Mouse (Mus musculus): ENCODE measurements around the gene Lactb. TPM values are rescaled to one million over a fixed set of nuclear protein-coding genes. Genes with fewer than 3 reads are reported as not detected.

Lactb gene
- polyA plus RNA-seq, 1 experiment from 2014 or later = 13.3 TPM

GRCm38 (mm10) chr9:67001050-67001449 is 25.8 kb upstream of the Lactb start:
- Histone ChIP-seq H3K27ac (ENCODE audit: low read depth) (no peak overlapping the region), H3K4me3 (ENCODE audit: low read depth, low read length) (no peak overlapping the region), H3K36me3 (replicated peaks; ENCODE audit: insufficient read depth, low read length) (no peaks in the 10 kb centered on the region), H3K9me3 (ENCODE audit: low read length) (no peaks in the 10 kb centered on the region), H3K27me3 (ENCODE audit: insufficient read depth, low read length) (no peaks in the 10 kb centered on the region), H3K9ac (replicated peaks) (no peak overlapping the region), H3K4me2 (ENCODE audit: low read depth, low read length) (no peak overlapping the region), H3K4me1 (ENCODE audit: insufficient read depth) (peaks cover 3% of the 10 kb centered on the region; the same call in 1 of the 2 replicates)
- ATAC-seq (peak; percentile 84), DNase-seq (peak; percentile 94)
- WGBS (ENCODE audit: insufficient replicate concordance) = 1% methylated on average over 6 of the region's 6 CpGs
- TF ChIP-seq CTCF (IDR thresholded peaks at IDR 0.05; ENCODE audit: low read depth) = peak; percentile 92
- no peak for TF ChIP-seq EP300 (IDR thresholded peaks at IDR 0.05; ENCODE audit: low read depth)

DNA sequence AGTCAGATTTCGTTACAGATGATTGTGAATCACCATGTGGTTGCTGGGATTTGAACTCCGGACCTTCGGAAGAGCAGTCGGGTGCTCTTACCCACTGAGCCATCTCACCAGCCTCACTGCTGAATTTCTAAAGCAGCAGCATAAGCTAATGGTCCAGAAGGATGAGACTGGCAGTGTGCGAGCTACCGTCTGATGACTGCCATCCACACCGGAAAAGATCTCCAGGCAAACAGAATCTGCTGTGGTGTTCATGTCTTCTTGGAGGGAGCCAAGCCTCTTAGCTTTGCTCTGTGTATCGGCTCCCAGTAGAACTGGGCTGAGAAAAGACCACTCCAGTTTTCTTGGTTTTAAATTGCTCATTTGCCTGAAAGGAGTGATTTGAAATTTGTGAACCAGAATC is 24.4 kb upstream of the Lactb start:
- no peaks in the 10 kb centered on the region for H3K9me3 ChIP-seq (ENCODE audit: low read length)
- peaks cover 3% of the 10 kb centered on the region; the same call in 1 of the 2 replicates for H3K4me1 ChIP-seq (ENCODE audit: insufficient read depth)

DNA sequence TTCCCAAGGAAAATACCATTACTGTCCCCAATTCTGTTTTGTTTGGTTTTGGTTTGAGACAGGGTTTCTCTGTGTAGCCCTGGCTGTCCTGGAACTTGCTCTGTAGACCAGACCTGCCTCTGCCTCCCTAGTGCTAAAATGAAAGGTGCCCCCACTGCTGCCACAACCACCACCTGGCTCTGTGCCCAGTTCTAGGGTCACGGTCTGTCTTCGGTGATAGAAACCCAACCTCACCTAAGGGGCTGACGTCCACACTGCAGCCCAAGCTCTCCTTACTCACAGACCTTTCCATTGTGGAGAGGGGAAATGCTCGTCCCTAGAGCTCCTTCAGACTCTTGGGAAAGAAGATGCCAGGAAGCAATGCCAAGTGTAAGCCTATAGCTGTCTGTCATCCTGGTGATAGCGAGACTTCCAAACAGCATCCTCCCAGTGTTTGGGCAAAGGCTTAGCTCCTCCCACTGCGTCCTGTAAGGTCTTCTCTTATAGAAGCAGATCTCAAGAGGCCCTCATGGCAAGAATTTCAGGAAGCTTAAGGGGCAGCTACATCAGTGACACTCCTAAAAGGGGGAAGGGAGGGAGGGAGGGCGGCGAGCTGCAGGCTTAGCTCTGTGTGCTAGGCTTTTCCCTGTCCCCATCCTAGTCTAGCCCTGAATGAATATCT is 16.6 kb upstream of the Lactb start:
- TF ChIP-seq CTCF (IDR thresholded peaks at IDR 0.05; ENCODE audit: low read depth) (no peak), EP300 (IDR thresholded peaks at IDR 0.05; ENCODE audit: low read depth) (no peak)
- Histone ChIP-seq H3K9me3 (ENCODE audit: low read length) (no peaks in the 10 kb centered on the region), H3K9ac (replicated peaks) (no peak overlapping the region; the same call in 1 of the 2 replicates), H3K4me3 (ENCODE audit: low read depth, low read length) (no peak overlapping the region), H3K4me2 (ENCODE audit: low read depth, low read length) (peak overlapping the region; percentile 24), H3K27ac (ENCODE audit: low read depth) (peak overlapping the region; percentile 24; the same call in 1 of the 2 replicates), H3K27me3 (ENCODE audit: insufficient read depth, low read length) (no peaks in the 10 kb centered on the region), H3K4me1 (ENCODE audit: insufficient read depth) (peaks cover 17% of the 10 kb centered on the region), H3K36me3 (replicated peaks; ENCODE audit: insufficient read depth, low read length) (no peaks in the 10 kb centered on the region)
- DNase-seq (no peak), ATAC-seq (no peak; the same call in 1 of the 2 replicates)
- WGBS (ENCODE audit: insufficient replicate concordance) = 60% methylated on average over 8 of the region's 8 CpGs

More for the DNA sequence above, 24.4 kb upstream of the Lactb start:
- TF ChIP-seq CTCF (IDR thresholded peaks at IDR 0.05; ENCODE audit: low read depth) = no peak
- no peak for TF ChIP-seq EP300 (IDR thresholded peaks at IDR 0.05; ENCODE audit: low read depth)
- no peak for DNase-seq
- H3K9ac ChIP-seq (replicated peaks) = no peak overlapping the region
- no peaks in the 10 kb centered on the region for H3K36me3 ChIP-seq (replicated peaks; ENCODE audit: insufficient read depth, low read length)
- no peak for ATAC-seq
- no peak overlapping the region for H3K4me2 ChIP-seq (ENCODE audit: low read depth, low read length)
- no peaks in the 10 kb centered on the region for H3K27me3 ChIP-seq (ENCODE audit: insufficient read depth, low read length)
- H3K4me3 ChIP-seq (ENCODE audit: low read depth, low read length) = no peak overlapping the region
- no peak overlapping the region for H3K27ac ChIP-seq (ENCODE audit: low read depth)
- WGBS (ENCODE audit: insufficient replicate concordance) = 88% methylated on average over 8 of the region's 8 CpGs

- H3K4me2 ChIP-seq (ENCODE audit: low read depth, low read length) = peak overlapping the region; percentile 24
- 38% methylated on average over 9 of the region's 9 CpGs for WGBS (ENCODE audit: insufficient replicate concordance)
- peak overlapping the region; percentile 24; the same call in 1 of the 2 replicates for H3K27ac ChIP-seq (ENCODE audit: low read depth)
- no peak overlapping the region for H3K4me3 ChIP-seq (ENCODE audit: low read depth, low read length)
- DNase-seq (no peak), ATAC-seq (peak; percentile 34; the same call in 1 of the 2 replicates)
- H3K27me3 ChIP-seq (ENCODE audit: insufficient read depth, low read length) = no peaks in the 10 kb centered on the region
- H3K36me3 ChIP-seq (replicated peaks; ENCODE audit: insufficient read depth, low read length) = no peaks in the 10 kb centered on the region
- H3K4me1 ChIP-seq (ENCODE audit: insufficient read depth) = peaks cover 17% of the 10 kb centered on the region
- no peaks in the 10 kb centered on the region for H3K9me3 ChIP-seq (ENCODE audit: low read length)
- TF ChIP-seq CTCF (IDR thresholded peaks at IDR 0.05; ENCODE audit: low read depth) (no peak), EP300 (IDR thresholded peaks at IDR 0.05; ENCODE audit: low read depth) (no peak)
- no peak overlapping the region; the same call in 1 of the 2 replicates for H3K9ac ChIP-seq (replicated peaks)
Measured at GRCm38 (mm10) chr9:66991021-66991749, 15.9 kb upstream of the Lactb start.

DNA sequence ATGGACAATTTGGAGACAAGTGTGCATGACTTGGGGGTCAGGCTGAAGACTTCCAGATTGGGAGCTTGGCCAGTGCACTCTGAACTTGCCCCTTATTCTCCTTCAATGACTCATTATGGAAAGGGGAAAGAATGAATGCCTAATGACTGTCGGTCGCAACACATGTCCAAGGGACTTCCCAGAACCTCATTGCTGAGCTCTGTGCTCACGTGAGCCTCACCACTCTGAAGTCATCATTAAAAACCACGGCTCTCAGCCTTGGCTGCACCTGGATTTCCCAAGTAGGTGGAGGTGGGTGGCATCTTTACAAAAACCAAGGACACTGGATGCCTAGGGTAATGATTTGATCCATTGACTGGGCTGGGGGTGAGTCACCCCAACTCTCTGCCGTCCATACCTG is 14.8 kb upstream of the Lactb start:
- ATAC-seq (no peak), DNase-seq (no peak)
- H3K36me3 ChIP-seq (replicated peaks; ENCODE audit: insufficient read depth, low read length) = no peaks in the 10 kb centered on the region
- no peak overlapping the region for H3K4me2 ChIP-seq (ENCODE audit: low read depth, low read length)
- H3K4me1 ChIP-seq (ENCODE audit: insufficient read depth) = peaks cover 17% of the 10 kb centered on the region
- no peaks in the 10 kb centered on the region for H3K9me3 ChIP-seq (ENCODE audit: low read length)
- no peak overlapping the region for H3K9ac ChIP-seq (replicated peaks)
- WGBS (ENCODE audit: insufficient replicate concordance) = 82% methylated on average over 5 of the region's 5 CpGs
- TF ChIP-seq CTCF (IDR thresholded peaks at IDR 0.05; ENCODE audit: low read depth) (no peak), EP300 (IDR thresholded peaks at IDR 0.05; ENCODE audit: low read depth) (no peak)
- H3K4me3 ChIP-seq (ENCODE audit: low read depth, low read length) = no peak overlapping the region
- no peaks in the 10 kb centered on the region for H3K27me3 ChIP-seq (ENCODE audit: insufficient read depth, low read length)
- H3K27ac ChIP-seq (ENCODE audit: low read depth) = no peak overlapping the region

DNA sequence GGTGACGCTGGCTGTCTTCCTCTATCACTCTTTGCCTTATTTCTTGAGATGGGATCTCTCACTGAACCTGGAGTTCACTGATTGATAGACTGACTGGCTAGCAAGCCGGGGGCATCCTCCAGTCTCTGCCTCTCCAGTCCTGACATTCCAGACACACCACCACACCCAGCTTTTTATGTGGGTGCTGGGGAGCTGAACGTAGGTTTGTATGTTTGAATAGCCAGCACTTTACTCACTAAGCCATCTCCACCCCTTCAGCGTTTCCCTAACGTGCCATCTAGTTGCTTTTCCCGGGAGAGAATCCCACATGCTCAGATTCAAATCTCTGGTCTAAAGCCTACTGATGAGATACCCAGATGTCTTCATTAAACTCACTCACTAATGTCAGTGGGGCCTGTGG is 14.3 kb upstream of the Lactb start:
- H3K9me3 ChIP-seq (ENCODE audit: low read length) = no peaks in the 10 kb centered on the region
- TF ChIP-seq EP300 (IDR thresholded peaks at IDR 0.05; ENCODE audit: low read depth) (no peak), CTCF (IDR thresholded peaks at IDR 0.05; ENCODE audit: low read depth) (no peak)
- no peaks in the 10 kb centered on the region for H3K36me3 ChIP-seq (replicated peaks; ENCODE audit: insufficient read depth, low read length)
- no peak overlapping the region for H3K27ac ChIP-seq (ENCODE audit: low read depth)
- no peak for ATAC-seq
- no peak overlapping the region for H3K9ac ChIP-seq (replicated peaks)
- H3K4me2 ChIP-seq (ENCODE audit: low read depth, low read length) = peak overlapping the region; percentile 52; the same call in 1 of the 2 replicates
- no peak for DNase-seq
- H3K27me3 ChIP-seq (ENCODE audit: insufficient read depth, low read length) = no peaks in the 10 kb centered on the region
- WGBS (ENCODE audit: insufficient replicate concordance) = 68% methylated on average over 6 of the region's 6 CpGs
- H3K4me3 ChIP-seq (ENCODE audit: low read depth, low read length) = no peak overlapping the region
- peaks cover 17% of the 10 kb centered on the region for H3K4me1 ChIP-seq (ENCODE audit: insufficient read depth)

Measured in liver, postnatal 0 days (tissue).